Comparison of ENCODE assay signal across 9 mouse cellular contexts in genomic region chr2:6162366-6163040, GRCm38 (mm10). TPM values are rescaled to one million over a fixed set of nuclear protein-coding genes. Genes with fewer than 3 reads are reported as not detected.
DNase-seq lines count a peak whose midpoint lies in the region; ATAC-seq and TF ChIP-seq lines count a peak whose summit lies in the region.
"Had no signal": no experiment of that assay in that cellular context is flagged by ENCODE, and none has a peak within 500 bp of the region (broad histone marks: within the 10 kb centered on the region; RNA-seq: fewer than 3 reads in every experiment).

No protein-coding gene starts in this region.

- ATAC-seq in lung, embryonic 14.5 days (ENCODE audit: insufficient read depth) = peak; percentile 60

- 22% methylated on average over 6 of the region's 6 CpGs for WGBS in lung, embryonic 14.5 days

- no peaks in the 10 kb centered on the region for H3K36me3 ChIP-seq in lung, embryonic 14.5 days (ENCODE audit: insufficient read depth)
- H3K36me3 ChIP-seq: limb, embryonic 13.5 days had no signal

- no peak overlapping the region for H3K4me3 ChIP-seq in lung, embryonic 14.5 days (ENCODE audit: low read depth, low read length)
- H3K4me3 ChIP-seq: limb, embryonic 13.5 days had no signal

- no peaks in the 10 kb centered on the region for H3K27me3 ChIP-seq in lung, embryonic 14.5 days (ENCODE audit: insufficient read depth, low read length)
- H3K27me3 ChIP-seq: limb, embryonic 13.5 days had no signal

- no peak overlapping the region for H3K27ac ChIP-seq in lung, embryonic 14.5 days (ENCODE audit: low read depth)
- H3K27ac ChIP-seq: limb, embryonic 13.5 days had no signal

- no peak for TF ChIP-seq CTCF in lung, embryonic 14.5 days (IDR thresholded peaks at IDR 0.05; ENCODE audit: low read depth)

- no peaks in the 10 kb centered on the region for H3K9me3 ChIP-seq in lung, embryonic 14.5 days (ENCODE audit: low read depth, low read length)
- H3K9me3 ChIP-seq: limb, embryonic 13.5 days had no signal

- DNase-seq in adrenal gland, postnatal 10 days = peak; percentile 15
- no peak for DNase-seq in adrenal gland, postnatal 36 days
- peak; percentile 64 for DNase-seq in induced T-regulatory cell, adult 2 months (ENCODE audit: low read depth)
- peak; percentile 71 for DNase-seq in lung, embryonic 14.5 days
- DNase-seq in thymus, postnatal 14 days = peak; percentile 45
- no peak for DNase-seq in frontal cortex, postnatal 14 days (ENCODE audit: low spot score in 2 of 2)
- DNase-seq in retina, embryonic 14.5 days (ENCODE audit: low spot score) = no peak
- DNase-seq in gastrocnemius, postnatal 10 days = no peak

- H3K4me2 ChIP-seq in lung, embryonic 14.5 days = no peak overlapping the region
- H3K4me2 ChIP-seq: limb, embryonic 13.5 days had no signal

- no peak overlapping the region for H3K9ac ChIP-seq in lung, embryonic 14.5 days
- H3K9ac ChIP-seq: limb, embryonic 13.5 days had no signal

- H3K4me1 ChIP-seq in lung, embryonic 14.5 days (ENCODE audit: insufficient read depth) = no peaks in the 10 kb centered on the region; the same call in 1 of the 2 replicates

RNA-seq across cellular contexts. Expression of gene Proser2, which starts 32.5 kb away (rescaled TPM):
- total RNA-seq in adrenal gland, postnatal 10 days (2021) = 1 to 10 TPM; 7.9 to 9.8 TPM
- 10 to 100 TPM; 12.1 to 14.5 TPM for total RNA-seq in adrenal gland, postnatal 36 days (2021)
- 4.9 and 5.9 TPM in 2 replicates for polyA plus RNA-seq in lung, embryonic 14.5 days (2014; fragmentation: Nextera tagmentation; extraction: Ambion mirVana)
- total RNA-seq in gastrocnemius, postnatal 10 days (2021) = 1 to 10 TPM; 4.0 to 4.4 TPM

RNA-seq across cellular contexts. Expression of gene Echdc3, which starts 50.3 kb away (rescaled TPM):
- total RNA-seq in adrenal gland, postnatal 10 days (2021) = 10 to 100 TPM; 61.9 to 65.2 TPM
- total RNA-seq in adrenal gland, postnatal 36 days (2021) = 10 to 100 TPM; 29.2 to 61.5 TPM
- 6.1 and 8.1 TPM in 2 replicates for polyA plus RNA-seq in lung, embryonic 14.5 days (2014; fragmentation: Nextera tagmentation; extraction: Ambion mirVana)
- 1 to 10 TPM; 7.1 to 9.2 TPM for total RNA-seq in gastrocnemius, postnatal 10 days (2021)

Comparison
In these comparisons a context has a peak if more than half of its experiments do, and no peak if none do; other contexts are left out.
1. DNase-seq: peak in adrenal gland, postnatal 10 days (single experiment), induced T-regulatory cell, adult 2 months (single experiment), lung, embryonic 14.5 days (single experiment) and thymus, postnatal 14 days (single experiment); none in adrenal gland, postnatal 36 days (0 of 2), frontal cortex, postnatal 14 days (0 of 2), retina, embryonic 14.5 days (single experiment) and gastrocnemius, postnatal 10 days (single experiment).